Mouse (Mus musculus) erythroblast, embryonic 14.5 days (primary cell): Measurements from ENCODE around the gene Fam241a.
A peak's percentile ranks its signal among the peaks of the same experiment; 100 is the strongest.

Source experiments
- GATA1 ChIP-seq: IDR thresholded peaks from 2 replicates; pipeline ENCODE4 v1.6.1; 2012; ENCODE audit warnings: low read length, inconsistent platforms, mixed read lengths
- TAL1 ChIP-seq: IDR thresholded peaks from 3 replicates; pipeline ENCODE4 v1.6.1; 2012; ENCODE audit warnings: low read length, inconsistent platforms, mixed read lengths

GRCm38 (mm10) chr3:127893902-127894301 lies 2.2 kb downstream of the Fam241a start:
- TF ChIP-seq GATA1 (0 out of 2 replicates have a peak, but pooled peaks have one; percentile 11), TAL1 (no peak)
